Mouse (Mus musculus) intestine, embryonic 15.5 days (tissue): ENCODE measurements at regions not wholly inside any gene's neighbourhood (a gene's known extent, or its start where the extent isn't known, plus 50 kb on each side); places are given as distances from the start of the nearest gene placed in this dataset.

Experiments used
- ATAC-seq: fragments of 200-750 bp; cut with Nextera tagmentation; 2 replicates; pipeline ENCODE4 v1.8.0; 2017; ENCODE audit warnings: moderate TSS enrichment, moderate library complexity
- H3K27ac ChIP-seq: fragments of 300-500 bp; sonication (generic); 2 replicates; pipeline ENCODE4 v1.5.1; 2015; ENCODE audit warnings: mild to moderate bottlenecking, inconsistent platforms
- H3K27me3 ChIP-seq: fragments of 300-500 bp; sonication (generic); replicated peaks from 2 replicates; pipeline ENCODE4 v1.6.1; 2015; ENCODE audit warnings: inconsistent platforms
- H3K36me3 ChIP-seq: fragments of 300-500 bp; sonication (generic); 2 replicates; pipeline ENCODE4 v1.6.1; 2015; ENCODE audit warnings: inconsistent platforms
- H3K4me1 ChIP-seq: fragments of 300-500 bp; sonication (generic); replicated peaks from 2 replicates; pipeline ENCODE4 v1.6.1; 2015; ENCODE audit warnings: inconsistent platforms
- H3K4me2 ChIP-seq: fragments of 300-500 bp; sonication (generic); replicated peaks from 2 replicates; pipeline ENCODE4 v1.6.1; 2015; ENCODE audit warnings: mild to moderate bottlenecking, inconsistent platforms
- H3K4me3 ChIP-seq: fragments of 300-500 bp; sonication (generic); replicated peaks from 2 replicates; pipeline ENCODE4 v1.5.1; 2015; ENCODE audit warnings: inconsistent platforms
- H3K9ac ChIP-seq: fragments of 300-500 bp; sonication (generic); 2 replicates; pipeline ENCODE4 v1.6.1; 2015; ENCODE audit warnings: inconsistent platforms
- H3K9me3 ChIP-seq: fragments of 300-500 bp; sonication (generic); 2 replicates; pipeline ENCODE4 v1.6.1; 2016; ENCODE audit warnings: inconsistent platforms
- WGBS: fragments of 180-500 bp; shearing (Covaris S2); methylation state at CpG from one replicate; pipeline ENCODE4 v1.1.7; 2015; 5-methylcytosine and 5-hydroxymethylcytosine counted together

GRCm38 (mm10) chr4:131014301-131015081, 70.3 kb downstream of the Matn1 start:
- no peaks in the 10 kb centered on the region for H3K36me3 ChIP-seq
- 65% methylated on average over 15 of the region's 15 CpGs for WGBS
- H3K27ac ChIP-seq = no peak overlapping the region
- H3K4me1 ChIP-seq = no peaks in the 10 kb centered on the region
- H3K4me3 ChIP-seq = no peak overlapping the region
- H3K9me3 ChIP-seq = no peaks in the 10 kb centered on the region
- H3K9ac ChIP-seq = no peak overlapping the region
- ATAC-seq = no peak
- H3K27me3 ChIP-seq = no peaks in the 10 kb centered on the region
- no peak overlapping the region for H3K4me2 ChIP-seq

DNA sequence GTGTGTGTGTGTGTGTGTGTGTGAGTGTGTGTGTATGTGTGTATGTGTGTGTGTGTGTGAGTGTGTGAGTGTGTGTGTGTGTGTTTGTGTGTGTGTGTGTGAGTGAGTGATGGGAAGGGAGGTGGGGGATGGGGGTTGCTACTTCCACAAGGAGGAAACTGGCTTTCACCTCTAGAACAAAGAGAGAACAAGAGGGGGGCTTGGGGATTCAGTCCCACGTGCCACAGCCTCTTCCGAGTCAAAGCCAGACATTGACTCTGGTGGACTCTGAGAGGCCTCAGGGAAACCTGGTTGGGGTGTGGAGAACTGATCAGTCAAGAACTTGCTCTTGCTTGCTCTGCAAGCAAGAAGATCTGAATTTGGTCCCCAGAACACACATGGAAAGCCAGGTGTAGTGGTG, 71.0 kb downstream of the Matn1 start:
- no peak for ATAC-seq

DNA sequence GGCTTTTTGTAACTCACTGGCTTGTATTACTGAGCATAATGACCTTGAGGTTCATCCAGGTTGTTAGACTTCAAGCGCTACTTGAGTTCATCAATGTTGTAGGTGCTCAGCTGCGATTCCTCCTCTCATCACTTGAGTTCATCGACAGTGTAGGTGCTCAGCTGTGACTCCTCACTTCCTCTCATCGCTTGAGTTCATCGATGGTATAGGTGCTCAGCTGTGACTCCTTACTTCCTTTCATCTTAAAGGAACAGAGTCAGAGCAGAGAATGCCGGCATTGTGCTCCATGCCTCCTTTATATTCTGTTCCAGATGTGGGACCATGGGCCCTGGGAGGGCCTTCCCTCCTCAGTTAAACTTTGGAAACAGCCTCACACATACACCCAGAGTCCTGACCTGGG, 79.4 kb downstream of the Matn1 start:
- no peak overlapping the region for H3K4me2 ChIP-seq
- no peaks in the 10 kb centered on the region for H3K36me3 ChIP-seq
- H3K4me3 ChIP-seq = no peak overlapping the region
- H3K27ac ChIP-seq = no peak overlapping the region
- no peaks in the 10 kb centered on the region for H3K4me1 ChIP-seq
- ATAC-seq = no peak
- no peak overlapping the region for H3K9ac ChIP-seq
- WGBS = 52% methylated on average over 6 of the region's 6 CpGs
- no peaks in the 10 kb centered on the region for H3K27me3 ChIP-seq
- H3K9me3 ChIP-seq = no peaks in the 10 kb centered on the region

More for the DNA sequence above, 71.0 kb downstream of the Matn1 start:
- Histone ChIP-seq H3K4me2 (no peak overlapping the region), H3K27ac (no peak overlapping the region), H3K4me1 (no peaks in the 10 kb centered on the region), H3K27me3 (no peaks in the 10 kb centered on the region), H3K36me3 (no peaks in the 10 kb centered on the region), H3K9me3 (no peaks in the 10 kb centered on the region), H3K9ac (no peak overlapping the region), H3K4me3 (no peak overlapping the region)
- WGBS = 46% methylated on average over 2 of the region's 2 CpGs

DNA sequence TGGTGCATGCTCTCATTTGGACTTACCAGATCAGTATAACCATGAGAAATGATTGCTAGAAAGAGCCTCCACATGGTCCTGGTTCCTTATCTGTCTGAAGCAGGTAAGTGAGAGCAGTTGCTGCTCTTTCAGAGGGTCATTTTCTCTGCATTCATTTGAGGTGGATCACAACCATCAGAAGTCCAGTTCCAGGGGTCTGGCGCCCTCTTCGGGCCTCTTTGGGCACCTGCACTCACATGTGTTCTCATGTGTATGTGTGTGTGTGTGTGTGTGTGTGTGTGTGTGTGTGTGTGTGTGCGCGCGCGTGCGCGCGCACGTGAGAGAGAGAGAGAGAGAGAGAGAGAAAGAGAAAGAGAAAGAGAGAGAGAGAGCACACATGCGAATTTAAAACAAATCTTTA, 92.1 kb downstream of the Matn1 start:
- no peak overlapping the region for H3K4me2 ChIP-seq
- no peaks in the 10 kb centered on the region for H3K36me3 ChIP-seq

DNA sequence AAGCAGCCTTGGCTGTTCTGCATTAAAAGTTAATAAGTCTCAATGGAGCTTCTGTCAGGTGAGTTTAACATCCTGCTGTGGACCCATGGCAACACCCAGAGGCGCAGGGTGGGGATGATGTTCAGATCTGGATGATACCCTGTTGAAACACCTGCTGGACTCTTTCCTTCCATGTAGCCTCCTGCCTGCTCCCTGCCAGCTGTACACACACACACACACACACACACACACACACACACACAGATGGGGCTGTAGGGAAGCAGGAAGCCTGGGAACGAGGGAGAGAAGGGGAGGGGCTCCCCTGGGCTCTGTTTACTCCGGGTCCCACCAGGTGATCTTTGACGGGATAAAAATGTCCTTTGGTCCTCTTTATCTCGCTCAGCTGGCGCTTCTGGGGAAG, 93.0 kb downstream of the Matn1 start:
- ATAC-seq = peak; percentile 43; the same call in 1 of the 2 replicates
- no peaks in the 10 kb centered on the region for H3K36me3 ChIP-seq
- H3K4me1 ChIP-seq = no peaks in the 10 kb centered on the region
- no peak overlapping the region for H3K4me2 ChIP-seq
- no peak overlapping the region for H3K27ac ChIP-seq
- no peak overlapping the region for H3K9ac ChIP-seq
- no peaks in the 10 kb centered on the region for H3K9me3 ChIP-seq
- 6% methylated on average over 6 of the region's 6 CpGs for WGBS
- H3K27me3 ChIP-seq = no peaks in the 10 kb centered on the region
- no peak overlapping the region for H3K4me3 ChIP-seq

More for the DNA sequence above, 92.1 kb downstream of the Matn1 start:
- 89% methylated on average over 11 of the region's 11 CpGs for WGBS
- Histone ChIP-seq H3K27ac (no peak overlapping the region), H3K4me3 (no peak overlapping the region), H3K9me3 (no peaks in the 10 kb centered on the region), H3K27me3 (no peaks in the 10 kb centered on the region), H3K4me1 (no peaks in the 10 kb centered on the region), H3K9ac (no peak overlapping the region)
- ATAC-seq = no peak

DNA sequence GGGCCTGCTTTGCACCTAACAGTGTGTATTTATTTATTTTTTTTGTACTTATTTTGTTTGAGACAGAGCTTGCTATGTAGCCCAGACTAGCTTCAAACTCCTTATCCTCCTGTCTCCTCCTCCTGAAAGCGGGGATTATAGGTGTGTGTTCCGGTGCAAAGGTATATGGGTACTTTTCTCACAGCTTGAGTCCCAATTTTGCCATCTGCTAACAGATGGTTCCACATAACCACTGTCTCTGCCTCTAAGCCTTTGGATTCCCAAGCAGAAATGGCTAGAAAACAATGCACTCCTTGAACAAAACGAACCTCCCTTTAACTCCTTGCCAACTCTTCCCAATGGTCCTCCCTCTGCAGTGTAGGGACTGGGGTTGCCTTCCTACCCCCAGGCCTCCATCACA, 95.5 kb downstream of the Matn1 start:
- Histone ChIP-seq H3K4me3 (no peak overlapping the region), H3K4me2 (no peak overlapping the region), H3K27ac (no peak overlapping the region), H3K27me3 (no peaks in the 10 kb centered on the region), H3K9me3 (no peaks in the 10 kb centered on the region), H3K36me3 (no peaks in the 10 kb centered on the region), H3K4me1 (no peaks in the 10 kb centered on the region), H3K9ac (no peak overlapping the region)
- ATAC-seq = no peak
- WGBS = 76% methylated on average over 3 of the region's 3 CpGs

- WGBS = 61% methylated on average over 2 of the region's 2 CpGs
Observed at GRCm38 (mm10) chr4:131041210-131041609, 97.0 kb downstream of the Matn1 start.

GRCm38 (mm10) chr4:131046101-131046500, 101.9 kb downstream of the Matn1 start:
- no peaks in the 10 kb centered on the region for H3K27me3 ChIP-seq
- no peaks in the 10 kb centered on the region for H3K9me3 ChIP-seq
- no peak overlapping the region for H3K27ac ChIP-seq
- WGBS = 44% methylated on average over 8 of the region's 8 CpGs
- no peaks in the 10 kb centered on the region for H3K4me1 ChIP-seq
- H3K36me3 ChIP-seq = no peaks in the 10 kb centered on the region
- no peak overlapping the region for H3K4me2 ChIP-seq
- no peak overlapping the region for H3K9ac ChIP-seq
- ATAC-seq = no peak
- H3K4me3 ChIP-seq = no peak overlapping the region

More at GRCm38 (mm10) chr4:131041210-131041609, 97.0 kb downstream of the Matn1 start:
- no peak overlapping the region for H3K27ac ChIP-seq
- H3K4me1 ChIP-seq = no peaks in the 10 kb centered on the region
- H3K36me3 ChIP-seq = no peaks in the 10 kb centered on the region
- no peak for ATAC-seq
- H3K9me3 ChIP-seq = no peaks in the 10 kb centered on the region
- no peak overlapping the region for H3K4me2 ChIP-seq
- no peaks in the 10 kb centered on the region for H3K27me3 ChIP-seq
- H3K4me3 ChIP-seq = no peak overlapping the region
- no peak overlapping the region for H3K9ac ChIP-seq

DNA sequence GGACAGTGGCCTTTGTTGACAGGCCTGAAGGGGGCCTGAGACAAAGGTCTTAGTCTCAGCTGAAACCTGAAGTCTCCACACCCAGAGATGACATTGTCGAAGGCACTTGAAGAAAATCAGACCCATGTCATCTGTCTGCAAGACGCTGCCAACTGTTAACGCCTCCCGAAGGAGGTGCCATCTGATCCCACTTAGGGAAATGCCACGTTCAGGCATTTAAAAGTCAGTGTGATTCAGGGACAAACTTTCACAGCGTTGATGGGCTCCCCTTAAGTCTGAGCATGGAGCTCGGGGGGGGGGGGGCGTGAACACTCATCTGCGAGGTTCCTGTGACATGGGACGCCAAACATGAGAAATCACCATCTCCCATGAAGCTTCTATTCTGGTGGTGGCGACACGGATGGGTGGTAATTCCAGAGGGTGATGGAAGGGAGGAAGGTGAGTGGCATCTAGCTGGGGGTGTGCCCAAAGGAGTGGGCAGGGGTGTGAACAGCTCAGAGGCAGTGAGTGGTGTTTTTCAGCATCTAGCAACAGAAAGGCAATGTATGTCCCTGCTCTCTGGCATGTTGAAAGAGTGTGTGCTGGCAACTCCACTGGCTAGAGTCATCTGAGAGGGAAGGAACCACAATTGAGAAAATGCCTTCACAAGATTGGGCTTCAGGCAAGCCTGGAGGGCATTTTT, 102.9 kb downstream of the Matn1 start:
- no peak overlapping the region for H3K27ac ChIP-seq
- H3K4me3 ChIP-seq = no peak overlapping the region
- no peak overlapping the region for H3K4me2 ChIP-seq
- ATAC-seq = no peak
- no peak overlapping the region for H3K9ac ChIP-seq
- no peaks in the 10 kb centered on the region for H3K9me3 ChIP-seq
- no peaks in the 10 kb centered on the region for H3K27me3 ChIP-seq
- 62% methylated on average over 12 of the region's 12 CpGs for WGBS
- H3K4me1 ChIP-seq = no peaks in the 10 kb centered on the region
- H3K36me3 ChIP-seq = no peaks in the 10 kb centered on the region

GRCm38 (mm10) chr4:131056293-131056692, 112.1 kb downstream of the Matn1 start:
- H3K4me2 ChIP-seq = no peak overlapping the region
- 86% methylated on average over 3 of the region's 3 CpGs for WGBS
- H3K4me3 ChIP-seq = no peak overlapping the region
- H3K9me3 ChIP-seq = no peaks in the 10 kb centered on the region
- no peak overlapping the region for H3K9ac ChIP-seq
- no peaks in the 10 kb centered on the region for H3K36me3 ChIP-seq
- H3K27ac ChIP-seq = no peak overlapping the region
- ATAC-seq = no peak
- H3K4me1 ChIP-seq = 0 out of 2 replicates have a peak, but pooled peaks cover 5% of the 10 kb centered on the region
- H3K27me3 ChIP-seq = no peaks in the 10 kb centered on the region

GRCm38 (mm10) chr4:131059572-131059971, 115.4 kb downstream of the Matn1 start:
- Histone ChIP-seq H3K4me2 (no peak overlapping the region), H3K27ac (no peak overlapping the region), H3K4me1 (0 out of 2 replicates have a peak, but pooled peaks cover 5% of the 10 kb centered on the region), H3K4me3 (no peak overlapping the region), H3K36me3 (no peaks in the 10 kb centered on the region), H3K9me3 (no peaks in the 10 kb centered on the region), H3K27me3 (no peaks in the 10 kb centered on the region), H3K9ac (no peak overlapping the region)
- WGBS = 49% methylated on average over 7 of the region's 7 CpGs
- 0 out of 2 replicates have a peak, but pooled peaks have one; percentile 16 for ATAC-seq

DNA sequence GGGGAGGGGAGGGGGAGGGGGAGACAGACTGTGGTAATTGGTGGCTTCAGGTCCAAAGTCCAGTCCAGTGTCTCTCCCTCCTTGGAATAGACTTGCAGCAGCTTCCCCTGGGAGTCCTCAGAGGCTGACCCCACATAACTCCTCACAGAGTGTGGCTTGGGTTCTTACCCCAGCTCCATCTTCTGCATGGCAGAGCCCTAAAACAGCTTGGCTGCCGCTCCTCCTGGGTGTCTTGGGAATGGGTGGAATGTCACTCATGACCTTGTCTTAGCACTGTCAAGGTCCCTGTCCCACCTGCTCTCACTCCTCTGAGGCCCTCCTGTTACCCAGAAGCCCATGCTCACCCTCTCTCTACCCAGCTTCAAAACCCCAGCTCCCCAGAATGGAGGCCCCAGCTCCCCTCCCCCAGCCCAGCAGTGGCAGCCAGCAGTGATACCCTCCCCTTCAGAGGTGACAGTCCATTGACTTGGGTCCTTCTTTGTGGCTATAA, 116.1 kb downstream of the Matn1 start:
- H3K27me3 ChIP-seq = no peaks in the 10 kb centered on the region
- 0 out of 2 replicates have a peak, but pooled peaks cover 5% of the 10 kb centered on the region for H3K4me1 ChIP-seq
- H3K27ac ChIP-seq = no peak overlapping the region
- H3K9me3 ChIP-seq = no peaks in the 10 kb centered on the region
- H3K9ac ChIP-seq = no peak overlapping the region
- ATAC-seq = peak; percentile 67
- H3K4me2 ChIP-seq = no peak overlapping the region
- no peaks in the 10 kb centered on the region for H3K36me3 ChIP-seq
- 29% methylated on average over 1 of the region's 1 CpGs for WGBS
- no peak overlapping the region for H3K4me3 ChIP-seq
